9 mouse cellular contexts compared by ENCODE assay signal in the genomic region with DNA sequence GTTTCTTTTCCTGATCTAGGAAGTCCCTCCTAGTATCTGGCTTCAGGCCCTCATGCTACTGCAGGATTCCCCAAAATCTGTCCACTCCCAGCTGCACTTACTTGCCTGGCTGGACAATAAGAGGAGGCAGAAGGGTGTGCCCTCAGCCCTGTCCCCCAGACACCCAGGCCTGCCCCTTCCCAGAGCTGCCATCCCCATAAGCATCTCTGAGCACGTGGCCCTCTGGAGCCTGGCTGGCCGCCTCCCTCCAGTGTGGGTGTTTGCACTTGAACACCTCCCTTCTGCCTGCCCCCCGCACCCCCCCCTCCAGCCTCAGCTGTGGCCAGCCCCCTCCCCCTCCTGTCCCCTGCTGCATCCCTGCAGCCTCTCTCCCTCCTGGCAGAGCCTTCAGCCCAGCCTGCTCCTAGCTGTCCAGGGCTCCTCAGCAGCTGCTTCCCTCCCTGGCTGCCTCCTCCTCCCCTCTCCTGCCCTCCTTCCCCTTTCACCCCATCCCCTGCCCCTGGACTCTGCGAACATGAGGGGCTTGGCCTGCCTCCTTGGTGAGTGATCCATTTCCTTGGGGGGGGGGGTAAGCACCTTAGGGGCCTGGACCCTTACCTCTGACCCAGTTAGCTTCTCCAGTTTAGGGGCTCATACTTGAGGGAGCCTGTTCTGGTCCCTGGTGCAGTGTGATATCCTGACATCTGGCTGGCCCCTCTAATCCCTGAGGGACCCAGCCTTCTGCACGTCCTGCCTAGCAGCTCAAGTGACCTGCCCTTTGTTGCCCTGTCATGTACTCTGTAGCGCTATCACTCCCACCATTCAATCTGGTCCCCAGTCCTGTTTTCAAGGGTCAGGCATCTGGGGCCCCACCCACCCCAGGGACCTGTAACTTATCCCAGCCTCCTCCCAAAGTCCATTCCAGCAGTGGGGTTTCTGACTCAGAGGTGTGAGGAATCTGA. TPM values are rescaled to one million over a fixed set of nuclear protein-coding genes. Genes with fewer than 3 reads are reported as not detected.
DNase-seq lines count a peak whose midpoint lies in the region; ATAC-seq and TF ChIP-seq lines count a peak whose summit lies in the region.
"Had no signal": no experiment of that assay in that cellular context is flagged by ENCODE, and none has a peak within 500 bp of the region (broad histone marks: within the 10 kb centered on the region; RNA-seq: fewer than 3 reads in every experiment).

A gene (plus strand): TSS at position 345 of the 941 bp plus-strand sequence.

- ATAC-seq in kidney, embryonic 15.5 days (replicated peaks; ENCODE audit: low FRiP score), result peak; percentile 43
- ATAC-seq in intestine, postnatal 0 days, result peak; percentile 20
- no peak for ATAC-seq in midbrain, postnatal 0 days (ENCODE audit: low FRiP score)

- no peaks in the 10 kb centered on the region for H3K27me3 ChIP-seq in kidney, embryonic 15.5 days
- 0 out of 2 replicates have a peak, but pooled peaks cover 6% of the 10 kb centered on the region for H3K27me3 ChIP-seq in intestine, postnatal 0 days (replicated peaks; ENCODE audit: control insufficient read depth, insufficient read depth, low read length)
- no peaks in the 10 kb centered on the region for H3K27me3 ChIP-seq in midbrain, postnatal 0 days (ENCODE audit: insufficient read depth, low read length)

- peak within 1 kb of the TSS; percentile 19; the same call in 1 of the 2 replicates for H3K9ac ChIP-seq in kidney, embryonic 15.5 days
- no peak within 1 kb of the TSS for H3K9ac ChIP-seq in intestine, postnatal 0 days (ENCODE audit: low read depth, low read length)
- peak within 1 kb of the TSS; percentile 20; the same call in 1 of the 2 replicates for H3K9ac ChIP-seq in midbrain, postnatal 0 days (replicated peaks; ENCODE audit: low read length, poor library complexity, severe bottlenecking)

- no peak for TF ChIP-seq CTCF in intestine, postnatal 0 days (IDR thresholded peaks at IDR 0.05; ENCODE audit: low read depth)
- TF ChIP-seq CTCF in midbrain, postnatal 0 days (IDR thresholded peaks at IDR 0.05), result no peak

- peak within 1 kb of the TSS; percentile 84 for H3K4me2 ChIP-seq in kidney, embryonic 15.5 days
- no peak within 1 kb of the TSS; the same call in none of the 2 replicates for H3K4me2 ChIP-seq in intestine, postnatal 0 days (replicated peaks; ENCODE audit: low read depth)
- peak within 1 kb of the TSS; percentile 88 for H3K4me2 ChIP-seq in midbrain, postnatal 0 days (ENCODE audit: low read depth, low read length, poor library complexity, severe bottlenecking)

- DNase-seq in kidney, adult 11 months, result no peak
- DNase-seq in embryo, embryonic 11 days, result peak; percentile 71
- peak; percentile 69 to 72 for DNase-seq in heart, adult 18-20 months
- DNase-seq in midbrain, postnatal 0 days (ENCODE audit: low spot score), result peak; percentile 47
- no peak for DNase-seq in spleen, adult 12 weeks (ENCODE audit: low spot score)
- DNase-seq in T-cell, adult 2 months (ENCODE audit: low spot score), result no peak

- peak within 1 kb of the TSS; percentile 92 for H3K27ac ChIP-seq in kidney, embryonic 15.5 days
- H3K27ac ChIP-seq in intestine, postnatal 0 days (ENCODE audit: low read depth, low read length), result peak within 1 kb of the TSS; percentile 68
- peak within 1 kb of the TSS; percentile 99 for H3K27ac ChIP-seq in midbrain, postnatal 0 days (ENCODE audit: low read depth, low read length)

- H3K9me3 ChIP-seq in kidney, embryonic 15.5 days (replicated peaks), result no peaks in the 10 kb centered on the region
- H3K9me3 ChIP-seq in intestine, postnatal 0 days (ENCODE audit: control insufficient read depth), result no peaks in the 10 kb centered on the region
- H3K9me3 ChIP-seq in midbrain, postnatal 0 days (ENCODE audit: low read length), result no peaks in the 10 kb centered on the region
- H3K9me3 ChIP-seq: G1E had no signal

- WGBS in kidney, embryonic 15.5 days, result 8% methylated on average over 6 of the region's 6 CpGs
- WGBS in intestine, postnatal 0 days, result 18% methylated on average over 6 of the region's 6 CpGs
- 5% methylated on average over 6 of the region's 6 CpGs for WGBS in midbrain, postnatal 0 days

- H3K36me3 ChIP-seq in kidney, embryonic 15.5 days, result peaks cover 6% of the 10 kb centered on the region
- peaks cover 2% of the 10 kb centered on the region; the same call in 1 of the 2 replicates for H3K36me3 ChIP-seq in intestine, postnatal 0 days (ENCODE audit: control insufficient read depth, insufficient read depth)
- no peaks in the 10 kb centered on the region for H3K36me3 ChIP-seq in midbrain, postnatal 0 days (ENCODE audit: insufficient read depth, low read length)

- H3K4me3 ChIP-seq in kidney, embryonic 15.5 days (replicated peaks), result 0 out of 2 replicates have a peak within 1 kb of the TSS, but pooled peaks have one; percentile 1
- no peak within 1 kb of the TSS for H3K4me3 ChIP-seq in intestine, postnatal 0 days (ENCODE audit: low read depth, low read length)
- H3K4me3 ChIP-seq in midbrain, postnatal 0 days (ENCODE audit: low read depth, low read length), result no peak within 1 kb of the TSS

- H3K4me1 ChIP-seq in kidney, embryonic 15.5 days, result peaks cover 72% of the 10 kb centered on the region
- H3K4me1 ChIP-seq in intestine, postnatal 0 days (replicated peaks; ENCODE audit: control insufficient read depth, insufficient read depth, low read length), result 0 out of 2 replicates have a peak, but pooled peaks cover 8% of the 10 kb centered on the region
- peaks cover 35% of the 10 kb centered on the region for H3K4me1 ChIP-seq in midbrain, postnatal 0 days (ENCODE audit: insufficient read depth, low read length)

RNA-seq across cellular contexts. Expression of the gene that starts here (rescaled TPM):
- 1.9 and 2.7 TPM in 2 replicates for polyA plus RNA-seq in kidney, embryonic 15.5 days (2015; fragmentation: Nextera tagmentation; extraction: Ambion mirVana)
- total RNA-seq in heart, adult 18-20 months (2021), result 1 to 10 TPM; 2.0 to 2.4 TPM
- 2.3 and 2.6 TPM in 2 replicates for polyA plus RNA-seq in intestine, postnatal 0 days (2015; fragmentation: Nextera tagmentation; extraction: Ambion mirVana)
- 1.9 and 3.4 TPM in 2 replicates for total RNA-seq in midbrain, postnatal 0 days (2014; rRNA removed)
- 1.2 and 1.6 TPM in 2 replicates for polyA plus RNA-seq in midbrain, postnatal 0 days (2015; fragmentation: Nextera tagmentation; extraction: Ambion mirVana)

Comparison
In these comparisons a context has a peak if more than half of its experiments do, and no peak if none do; other contexts are left out.
1. DNase-seq: peak in embryo, embryonic 11 days (single experiment), heart, adult 18-20 months (2 of 2) and midbrain, postnatal 0 days (single experiment); none in kidney, adult 11 months (single experiment), spleen, adult 12 weeks (single experiment) and T-cell, adult 2 months (single experiment).
2. Peak in every context shown above with its lines, with median percentiles within 50 percentile points of each other: H3K27ac ChIP-seq.